Mouse (Mus musculus) embryo, embryonic 11.5 days (tissue): Measurements from ENCODE around the gene Xrcc3.

Experiments
- DNase-seq: peaks from one replicate; pipeline ENCODE4 v3.0.0-alpha.2; 2012; ENCODE audit warnings: low read depth, low spot score

Xrcc3 gene

GRCm38 (mm10) chr12:111813766-111814617, at the start of gene Xrcc3, which contains the start of gene Zfyve21:
Gene Xrcc3, minus strand, starts transcription at chr12:111813873.
Gene Zfyve21, plus strand, starts transcription at chr12:111814170.
- DNase-seq, result peak; percentile 98

DNA sequence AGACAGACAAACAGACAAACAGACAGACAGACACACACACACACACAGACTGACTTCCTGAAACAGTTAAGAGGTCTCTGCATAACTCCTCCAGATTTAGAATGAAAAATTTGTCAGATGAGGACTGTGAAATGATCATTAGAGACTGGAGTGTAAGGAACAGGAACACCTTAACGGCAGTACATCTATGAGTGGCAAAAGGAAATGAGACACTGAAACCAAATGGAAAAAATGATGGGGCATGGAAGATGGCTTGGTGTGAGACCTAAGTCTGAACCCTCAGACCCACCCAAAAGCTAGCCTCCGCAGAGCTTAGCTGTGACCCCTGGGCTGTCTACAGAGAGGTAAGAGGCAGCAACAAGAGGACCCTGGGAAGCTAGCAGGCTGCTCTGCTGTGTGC, 41.8 kb upstream of the Xrcc3 start:
- no peak for DNase-seq

DNA sequence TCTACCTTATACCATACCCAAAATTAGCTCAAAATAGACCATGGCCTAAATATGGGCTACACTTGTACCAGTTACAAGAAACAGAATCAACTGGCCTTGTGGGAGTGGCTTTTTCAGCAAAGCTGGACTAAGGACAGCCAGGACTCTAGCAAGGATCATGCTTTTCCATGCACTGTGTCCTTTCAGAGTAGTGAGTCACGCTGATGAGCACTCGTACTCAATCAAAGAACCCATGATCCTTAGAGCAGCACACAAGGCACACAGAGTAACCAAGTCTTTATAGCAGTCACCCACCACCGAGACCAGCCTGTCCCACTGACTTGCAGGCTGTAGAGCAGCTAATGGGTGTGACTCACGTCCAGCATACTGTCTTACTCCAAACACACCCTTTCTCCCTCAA, 39.9 kb upstream of the Xrcc3 start:
- no peak for DNase-seq

DNA sequence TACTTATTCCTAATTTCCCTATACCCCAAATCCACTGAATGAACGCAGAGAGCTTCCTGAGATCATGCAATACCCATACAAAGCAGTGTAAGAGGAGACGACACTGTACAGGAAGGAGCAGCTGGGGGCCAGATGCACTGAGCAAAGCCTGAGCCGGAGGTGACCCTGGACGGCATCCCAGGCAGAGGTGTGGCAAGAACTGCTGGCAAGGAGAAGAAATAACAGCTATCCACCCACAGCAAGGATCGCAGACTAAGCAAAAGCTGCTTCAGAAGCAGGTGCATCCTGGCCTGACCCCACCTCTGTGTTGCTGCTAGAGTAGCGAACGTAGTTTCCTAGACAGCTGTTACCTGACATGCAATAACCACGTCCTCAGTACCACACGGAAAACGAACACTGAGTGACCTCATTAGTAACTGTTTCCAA, 39.4 kb upstream of the Xrcc3 start:
- DNase-seq, result no peak

GRCm38 (mm10) chr12:111851745-111852144, 38.1 kb upstream of the Xrcc3 start:
- DNase-seq, result no peak

GRCm38 (mm10) chr12:111851235-111851634, 37.6 kb upstream of the Xrcc3 start:
- no peak for DNase-seq

DNA sequence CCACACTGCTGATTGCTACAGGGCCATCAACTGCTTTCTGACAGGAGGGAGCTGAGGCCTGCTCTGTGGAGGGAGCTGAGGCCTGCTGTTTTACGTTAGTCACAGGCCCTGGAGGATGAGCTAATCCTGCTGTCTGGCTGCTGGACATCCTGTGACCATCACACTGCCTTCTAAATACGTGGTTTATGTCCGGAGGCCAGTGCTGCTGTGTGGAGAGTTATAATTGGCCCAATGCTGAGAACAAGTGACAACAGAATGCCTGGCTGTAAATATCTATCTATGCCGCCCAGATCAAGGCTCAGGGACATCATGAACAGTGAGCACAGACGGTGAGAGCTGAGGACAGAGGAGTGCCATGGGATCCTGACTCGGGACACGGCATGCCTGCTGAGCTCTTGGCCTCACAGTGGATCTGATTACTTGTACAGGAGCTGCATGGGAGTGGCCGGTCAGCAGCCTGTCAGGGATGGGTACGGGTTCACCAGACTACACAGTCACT, 34.7 kb upstream of the Xrcc3 start:
- DNase-seq, result no peak

GRCm38 (mm10) chr12:111846815-111847214, 33.1 kb upstream of the Xrcc3 start:
- DNase-seq, result no peak

DNA sequence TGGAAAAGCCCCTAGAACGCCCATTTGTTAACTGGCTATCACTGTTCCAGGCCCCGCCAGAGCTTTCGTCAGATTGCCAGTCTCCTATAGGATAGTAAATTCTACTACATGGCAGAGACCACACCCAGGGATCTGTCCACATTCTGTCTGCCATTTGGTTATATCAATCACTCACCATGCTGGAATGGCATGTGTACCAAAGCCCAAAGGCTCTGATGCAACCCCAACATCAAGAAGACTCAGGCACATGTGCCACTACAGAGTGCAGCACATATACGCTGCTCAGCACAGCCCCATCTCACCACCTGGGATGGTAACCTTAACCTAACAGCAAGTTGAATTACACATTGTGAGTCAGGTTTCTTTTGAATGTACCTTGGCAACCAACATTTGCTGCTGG, 32.3 kb upstream of the Xrcc3 start:
- no peak for DNase-seq

- no peak for DNase-seq
These were observed 29.8 kb upstream of the Xrcc3 start for GRCm38 (mm10) chr12:111843470-111843869.

- no peak for DNase-seq
These were observed 29.1 kb upstream of the Xrcc3 start for GRCm38 (mm10) chr12:111842565-111843433.

DNA sequence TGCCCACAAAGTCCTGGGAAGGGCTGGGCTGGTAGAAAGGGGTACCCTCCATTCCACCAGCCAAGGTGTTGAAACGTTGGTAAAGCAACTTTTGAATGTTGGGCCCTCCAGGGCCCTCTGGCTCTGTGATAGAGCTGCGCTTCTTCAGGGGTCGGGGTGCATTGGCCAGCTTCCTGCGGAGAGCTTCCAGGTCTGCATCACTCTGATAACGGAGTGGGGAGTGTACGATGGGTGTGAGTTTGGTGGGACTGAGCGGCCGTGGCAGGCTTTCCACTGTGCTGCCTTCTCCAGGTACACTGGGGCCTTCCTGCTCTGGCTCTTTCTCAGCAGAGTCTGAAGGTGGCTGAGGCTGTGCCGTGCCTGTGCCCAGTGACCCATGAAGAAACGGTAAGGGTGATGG, 19.8 kb upstream of the Xrcc3 start:
- no peak for DNase-seq

GRCm38 (mm10) chr12:111832643-111833042, 19.0 kb upstream of the Xrcc3 start:
- no peak for DNase-seq

GRCm38 (mm10) chr12:111830375-111830774, 16.7 kb upstream of the Xrcc3 start:
- no peak for DNase-seq

- DNase-seq, result no peak
These were observed 16.3 kb upstream of the Xrcc3 start for GRCm38 (mm10) chr12:111829954-111830353.

- DNase-seq, result no peak
These were observed 15.8 kb upstream of the Xrcc3 start for GRCm38 (mm10) chr12:111829447-111829846.

- DNase-seq, result no peak
These were observed 13.9 kb upstream of the Xrcc3 start for GRCm38 (mm10) chr12:111827556-111827955.

DNA sequence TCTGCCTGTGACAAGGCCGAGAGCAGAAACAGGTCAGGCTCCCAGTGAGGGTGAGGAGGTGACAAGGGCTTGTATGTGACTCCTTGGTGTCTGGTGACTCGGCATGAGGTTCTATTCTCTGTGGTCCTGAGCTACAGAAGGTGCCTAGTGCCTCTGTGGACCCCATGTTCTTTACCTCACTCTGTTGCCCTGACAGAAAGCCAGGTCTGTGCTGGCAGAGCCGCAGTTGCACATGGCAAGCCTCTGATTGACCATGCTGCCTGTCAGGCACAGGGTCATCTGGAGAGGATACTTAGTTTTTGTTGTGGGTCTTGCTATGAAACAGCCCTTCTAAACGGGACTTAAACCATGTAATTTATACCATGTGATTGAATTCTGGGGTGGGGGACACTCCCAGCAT, 8.3 kb upstream of the Xrcc3 start:
- no peak for DNase-seq

- no peak for DNase-seq
These were observed 7.0 kb upstream of the Xrcc3 start for GRCm38 (mm10) chr12:111820708-111821107.

- DNase-seq, result no peak
These were observed 6.3 kb upstream of the Xrcc3 start for GRCm38 (mm10) chr12:111819936-111820335.

GRCm38 (mm10) chr12:111817991-111818390, 4.3 kb upstream of the Xrcc3 start:
- no peak for DNase-seq

GRCm38 (mm10) chr12:111816967-111817366, 3.3 kb upstream of the Xrcc3 start:
- DNase-seq, result no peak
